ENCODE assay signal across 8 mouse cellular contexts in genomic region chr10:100487097-100487978, GRCm38 (mm10). TPM values are rescaled to one million over a fixed set of nuclear protein-coding genes. Genes with fewer than 3 reads are reported as not detected.
DNase-seq lines count a peak whose midpoint lies in the region; ATAC-seq and TF ChIP-seq lines count a peak whose summit lies in the region.

TSS of gene Tmtc3 (minus strand) at chr10:100487350.
TSS of gene Cep290 (plus strand) at chr10:100487558.

- no peak for TF ChIP-seq CTCF in gastrocnemius, adult 2 months (IDR thresholded peaks at IDR 0.05)
- TF ChIP-seq CTCF in hindbrain, postnatal 0 days (IDR thresholded peaks at IDR 0.05; ENCODE audit: low read depth), result no peak
- TF ChIP-seq CTCF in left cerebral cortex, adult 2 months (IDR thresholded peaks at IDR 0.05), result no peak

- H3K4me2 ChIP-seq in hindbrain, postnatal 0 days (ENCODE audit: low read depth, low read length), result peak within 1 kb of the TSS; percentile 89

- ATAC-seq in common myeloid progenitor, adult 5-6 weeks (replicated peaks; ENCODE audit: low read depth, poor library complexity, severe bottlenecking), result peak; percentile 93
- peak; percentile 99 for ATAC-seq in hindbrain, postnatal 0 days
- ATAC-seq in megakaryocyte, adult 5-6 weeks (ENCODE audit: poor library complexity, severe bottlenecking), result peak; percentile 88

- H3K9ac ChIP-seq in hindbrain, postnatal 0 days (replicated peaks; ENCODE audit: low read length), result peak within 1 kb of the TSS; percentile 64

- no peaks in the 10 kb centered on the region for H3K27me3 ChIP-seq in hindbrain, postnatal 0 days (ENCODE audit: insufficient read depth, low read length)

- H3K27ac ChIP-seq in gastrocnemius, adult 2 months, result peak within 1 kb of the TSS; percentile 88
- peak within 1 kb of the TSS; percentile 72 for H3K27ac ChIP-seq in hindbrain, postnatal 0 days
- peak within 1 kb of the TSS; percentile 82 for H3K27ac ChIP-seq in left cerebral cortex, adult 2 months

- peak within 1 kb of the TSS; percentile 97 for H3K4me3 ChIP-seq in gastrocnemius, adult 2 months
- peak within 1 kb of the TSS; percentile 91 for H3K4me3 ChIP-seq in hindbrain, postnatal 0 days (ENCODE audit: low read length)
- peak within 1 kb of the TSS; percentile 85 for H3K4me3 ChIP-seq in left cerebral cortex, adult 2 months

- H3K36me3 ChIP-seq in hindbrain, postnatal 0 days (ENCODE audit: insufficient read depth, low read length), result no peaks in the 10 kb centered on the region

- no peaks in the 10 kb centered on the region for H3K9me3 ChIP-seq in hindbrain, postnatal 0 days (ENCODE audit: low read length)

- intact Hi-C loops in gastrocnemius, adult 2 months (cut with DNase I), result loop anchor here (5.0 kb wide), 1 partner anchor 100 kb away; no protein-coding TSS in a partner anchor
- intact Hi-C loops in left cerebral cortex, adult 2 months (cut with DNase I), result loop anchor here (2.0 kb wide), 1 partner anchor 101 kb away; no protein-coding TSS in a partner anchor

- H3K4me1 ChIP-seq in hindbrain, postnatal 0 days (ENCODE audit: insufficient read depth, low read length), result no peaks in the 10 kb centered on the region

- peak; percentile 99 for DNase-seq in ZHBTc4 (ENCODE audit: low read depth, low spot score)
- peak; percentile 95 for DNase-seq in gastrocnemius, adult 2 months
- peak; percentile 98 for DNase-seq in hindbrain, postnatal 0 days (ENCODE audit: low spot score)
- DNase-seq in left cerebral cortex, adult 2 months (ENCODE audit: extremely low spot score in 1 of 2, low spot score in 2 of 2), result peak; percentile 95
- peak; percentile 96 to 98 for DNase-seq in right cerebral cortex, adult 2 months (ENCODE audit: low spot score in 2 of 2)
- DNase-seq in urinary bladder, postnatal 14 days (ENCODE audit: low spot score), result peak; percentile 94

- under 1% methylated on average over 62 of the region's 63 CpGs for WGBS in hindbrain, postnatal 0 days

RNA-seq across cellular contexts. Expression of gene Tmtc3, which starts in this region (rescaled TPM):
- 9.6 and 11.3 TPM in 2 replicates for total RNA-seq in common myeloid progenitor, adult 5-6 weeks (2017)
- total RNA-seq in gastrocnemius, adult 2 months (2021), result 10 to 100 TPM in 1 of 2 experiments, 1 to 10 TPM in 1; 10.0 to 11.7 TPM
- total RNA-seq in hindbrain, postnatal 0 days (2014; rRNA removed), result 13.3 and 14.8 TPM in 2 replicates
- polyA plus RNA-seq in hindbrain, postnatal 0 days (2015; fragmentation: Nextera tagmentation; extraction: Ambion mirVana), result 6.3 and 6.8 TPM in 2 replicates
- total RNA-seq in left cerebral cortex, adult 2 months (2021), result 10 to 100 TPM; 12.5 to 14.7 TPM
- 13.1 and 19.0 TPM in 2 replicates for total RNA-seq in megakaryocyte, adult 5-6 weeks (2015)
- total RNA-seq in megakaryocyte, adult 5-6 weeks (2017), result 5.3 and 6.7 TPM in 2 replicates

RNA-seq across cellular contexts. Expression of gene Cep290, which starts in this region (rescaled TPM):
- total RNA-seq in common myeloid progenitor, adult 5-6 weeks (2017), result 25.5 and 28.5 TPM in 2 replicates
- 1 to 10 TPM; 3.4 to 3.7 TPM for total RNA-seq in gastrocnemius, adult 2 months (2021)
- 3.1 and 4.6 TPM in 2 replicates for total RNA-seq in hindbrain, postnatal 0 days (2014; rRNA removed)
- 4.1 and 5.1 TPM in 2 replicates for polyA plus RNA-seq in hindbrain, postnatal 0 days (2015; fragmentation: Nextera tagmentation; extraction: Ambion mirVana)
- 10 to 100 TPM; 17.9 to 19.0 TPM for total RNA-seq in left cerebral cortex, adult 2 months (2021)
- total RNA-seq in megakaryocyte, adult 5-6 weeks (2015), result 7.3 and 8.8 TPM in 2 replicates
- 6.6 and 13.0 TPM in 2 replicates for total RNA-seq in megakaryocyte, adult 5-6 weeks (2017)

Comparison
In these comparisons a context has a peak if more than half of its experiments do, and no peak if none do; other contexts are left out.
1. Peak in every context shown above with its lines: DNase-seq, ATAC-seq, H3K4me3 ChIP-seq and H3K27ac ChIP-seq.